Mouse (Mus musculus) MEL (cell line): ENCODE measurements at regions not wholly inside any gene's neighbourhood (a gene's known extent, or its start where the extent isn't known, plus 50 kb on each side); places are given as distances from the start of the nearest gene placed in this dataset.

Experiments used
- DNase-seq: peaks from one replicate; pipeline ENCODE4 v3.0.0; 2011; ENCODE audit warnings: low read depth, low spot score
- H3K27ac ChIP-seq: 2 replicates; pipeline ENCODE4 v1.5.1; 2012; ENCODE audit warnings: low read depth, mild to moderate bottlenecking, control low read depth, low read length, moderate library complexity; ENCODE audit not compliant: control insufficient read depth
- H3K27me3 ChIP-seq, 2 experiments: fragments of 150-350 bp in 1 of 2; sonication (generic) in 1 of 2; 2 replicates each; pipeline ENCODE4 v1.6.1; 2012; ENCODE audit warnings: low read length in 2 of 2, mild to moderate bottlenecking in 2 of 2, improper control_type of control experiment in 1 of 2, moderate library complexity in 1 of 2; ENCODE audit not compliant: insufficient read depth in 2 of 2, control insufficient read depth in 1 of 2
- H3K36me3 ChIP-seq, 2 experiments: 2 replicates each; pipeline ENCODE4 v1.6.1; 2012 to 2014; ENCODE audit warnings: low read length in 2 of 2, improper control_type of control experiment in 1 of 2, inconsistent platforms in 1 of 2, mild to moderate bottlenecking in 1 of 2; ENCODE audit not compliant: insufficient read depth in 2 of 2, control insufficient read depth in 1 of 2
- H3K4me1 ChIP-seq, 2 experiments: fragments of 150-350 bp in 1 of 2; sonication (generic) in 1 of 2; 2 replicates each; pipeline ENCODE4 v1.6.1; 2012; ENCODE audit warnings: low read length in 2 of 2, improper control_type of control experiment in 1 of 2, mild to moderate bottlenecking in 1 of 2; ENCODE audit not compliant: insufficient read depth in 2 of 2, control insufficient read depth in 1 of 2
- H3K4me3 ChIP-seq, 2 experiments: fragments of 150-350 bp in 1 of 2; sonication (generic) in 1 of 2; 2 replicates each; pipeline ENCODE4 v1.5.1; 2012; ENCODE audit warnings: low read depth in 2 of 2, low read length in 2 of 2, mild to moderate bottlenecking in 2 of 2, moderate library complexity in 2 of 2, control low read depth in 1 of 2, improper control_type of control experiment in 1 of 2; ENCODE audit not compliant: control insufficient read depth in 1 of 2, insufficient read depth in 1 of 2
- H3K79me2 ChIP-seq: 2 replicates; pipeline ENCODE4 v1.6.1; 2012; ENCODE audit warnings: mild to moderate bottlenecking, low read length, moderate library complexity; ENCODE audit not compliant: control insufficient read depth, poor library complexity, insufficient read depth
- H3K9ac ChIP-seq: 2 replicates; pipeline ENCODE4 v1.6.1; 2012; ENCODE audit warnings: low read depth, mild to moderate bottlenecking, control low read depth, low read length, moderate library complexity; ENCODE audit not compliant: control insufficient read depth, poor library complexity, severe bottlenecking
- H3K9me3 ChIP-seq: fragments of 150-350 bp; sonication (generic); replicated peaks from 2 replicates; pipeline ENCODE4 v1.6.1; 2012; ENCODE audit warnings: mild to moderate bottlenecking, low read length, improper control_type of control experiment, moderate library complexity; ENCODE audit not compliant: insufficient read depth
- BHLHE40 ChIP-seq: IDR thresholded peaks from 2 replicates; pipeline ENCODE4 v1.6.1; 2012; ENCODE audit warnings: low read depth, mild to moderate bottlenecking, inconsistent platforms, low read length, improper control_type of control experiment, borderline replicate concordance
- CHD1 ChIP-seq: IDR thresholded peaks from 2 replicates; pipeline ENCODE4 v1.6.1; 2012; ENCODE audit warnings: low read depth, mild to moderate bottlenecking, inconsistent platforms, low read length, improper control_type of control experiment
- CTCF ChIP-seq, 3 experiments: IDR thresholded peaks in 2 of 3; conservative IDR thresholded peaks in 1 of 3; 2 replicates each; pipeline ENCODE4 v1.5.1; 2011 to 2012; ENCODE audit warnings: low read length in 3 of 3, low read depth in 2 of 3, mild to moderate bottlenecking in 2 of 3, improper control_type of control experiment in 1 of 3, inconsistent platforms in 1 of 3, mixed read lengths in 1 of 3, moderate library complexity in 1 of 3; ENCODE audit not compliant: control insufficient read depth in 1 of 3, insufficient read depth in 1 of 3, poor library complexity in 1 of 3, severe bottlenecking in 1 of 3
- ELF1 ChIP-seq: IDR thresholded peaks from 2 replicates; pipeline ENCODE4 v1.6.1; 2014; ENCODE audit warnings: low read depth, mild to moderate bottlenecking, inconsistent platforms, low read length, improper control_type of control experiment, moderate library complexity
- EP300 ChIP-seq, 2 experiments: IDR thresholded peaks; 2 replicates each; pipeline ENCODE4 v1.6.1; 2011; ENCODE audit warnings: improper control_type of control experiment in 2 of 2, low read length in 2 of 2, low read depth in 1 of 2, mild to moderate bottlenecking in 1 of 2
- HCFC1 ChIP-seq: IDR thresholded peaks from 2 replicates; pipeline ENCODE4 v1.6.1; 2012; ENCODE audit warnings: low read depth, mild to moderate bottlenecking, inconsistent platforms, low read length, improper control_type of control experiment, moderate library complexity
- MAFK ChIP-seq: IDR thresholded peaks from 2 replicates; pipeline ENCODE4 v1.6.1; 2011; ENCODE audit warnings: low read depth, mild to moderate bottlenecking, low read length, improper control_type of control experiment, borderline replicate concordance
- MXI1 ChIP-seq: IDR thresholded peaks from 2 replicates; pipeline ENCODE4 v1.6.1; 2011; ENCODE audit warnings: mild to moderate bottlenecking, low read depth, low read length, improper control_type of control experiment
- MYB ChIP-seq: IDR thresholded peaks from 2 replicates; pipeline ENCODE4 v1.6.1; 2011; ENCODE audit warnings: mild to moderate bottlenecking, low read depth, low read length, improper control_type of control experiment
- MYC ChIP-seq: IDR thresholded peaks from 2 replicates; pipeline ENCODE4 v1.6.1; 2011; ENCODE audit warnings: low read depth, mild to moderate bottlenecking, low read length, improper control_type of control experiment, moderate library complexity
- NRF1 ChIP-seq: IDR thresholded peaks from 2 replicates; pipeline ENCODE4 v1.6.1; 2014; ENCODE audit warnings: low read depth, mild to moderate bottlenecking, inconsistent platforms, low read length, improper control_type of control experiment, moderate library complexity; ENCODE audit not compliant: poor library complexity, insufficient read depth, severe bottlenecking
- POLR2A ChIP-seq, 2 experiments: IDR thresholded peaks; 2 replicates each; pipeline ENCODE4 v1.6.1; 2011 to 2012; ENCODE audit warnings: low read length in 2 of 2, mild to moderate bottlenecking in 2 of 2, control low read depth in 1 of 2, improper control_type of control experiment in 1 of 2, low read depth in 1 of 2, moderate library complexity in 1 of 2; ENCODE audit not compliant: control insufficient read depth in 1 of 2, insufficient read depth in 1 of 2, poor library complexity in 1 of 2
- POLR2AphosphoS5 ChIP-seq: IDR thresholded peaks from 2 replicates; pipeline ENCODE4 v1.6.1; 2012; ENCODE audit warnings: low read depth, borderline replicate concordance, mild to moderate bottlenecking, inconsistent platforms, low read length, moderate library complexity, mixed read lengths
- SMC3 ChIP-seq: IDR thresholded peaks from 2 replicates; pipeline ENCODE4 v1.6.1; 2011; ENCODE audit warnings: low read depth, low read length, improper control_type of control experiment
- TAL1 ChIP-seq: IDR thresholded peaks from 2 replicates; pipeline ENCODE4 v1.6.1; 2012; ENCODE audit warnings: mild to moderate bottlenecking, inconsistent platforms, low read length, moderate library complexity, mixed read lengths
- TBP ChIP-seq: IDR thresholded peaks from 2 replicates; pipeline ENCODE4 v1.8.0; 2011; ENCODE audit warnings: low read depth, low read length, improper control_type of control experiment
- TCF12 ChIP-seq: IDR thresholded peaks from 2 replicates; pipeline ENCODE4 v1.6.1; 2014; ENCODE audit warnings: low read depth, mild to moderate bottlenecking, inconsistent platforms, low read length, improper control_type of control experiment, moderate library complexity
- USF2 ChIP-seq, 2 experiments: IDR thresholded peaks; 2 replicates each; pipeline ENCODE4 v1.6.1; 2011 to 2012; ENCODE audit warnings: improper control_type of control experiment in 2 of 2, low read length in 2 of 2, borderline replicate concordance in 1 of 2, inconsistent platforms in 1 of 2, low read depth in 1 of 2, mild to moderate bottlenecking in 1 of 2; ENCODE audit not compliant: insufficient read depth in 1 of 2
- ZC3H11A ChIP-seq: IDR thresholded peaks from 2 replicates; pipeline ENCODE4 v1.6.1; 2012; ENCODE audit warnings: low read depth, mild to moderate bottlenecking, inconsistent platforms, low read length, improper control_type of control experiment
- ZMIZ1 ChIP-seq: IDR thresholded peaks from 2 replicates; pipeline ENCODE4 v1.6.1; 2012; ENCODE audit warnings: low read depth, mild to moderate bottlenecking, inconsistent platforms, low read length, improper control_type of control experiment, moderate library complexity

GRCm38 (mm10) chr4:72662477-72662876 lies 190.0 kb downstream of the Aldoart1 start:
- Histone ChIP-seq H3K4me1 (no peaks in the 10 kb centered on the region), H3K36me3 (no peaks in the 10 kb centered on the region), H3K27me3 (no peaks in the 10 kb centered on the region), H3K27ac (no peak overlapping the region)
- DNase-seq, result no peak
- no peak for TF ChIP-seq ZMIZ1
- TF ChIP-seq POLR2A (IDR thresholded peaks at IDR 0.05; ENCODE audit: control insufficient read depth in 1 of 2, insufficient read depth in 1 of 2, low read depth in 1 of 2, low read length in 2 of 2, poor library complexity in 1 of 2), result no peak
- TF ChIP-seq MXI1, result no peak
- TF ChIP-seq ELF1, result no peak
- no peak for TF ChIP-seq USF2 (IDR thresholded peaks at IDR 0.05; ENCODE audit: borderline replicate concordance in 1 of 2, insufficient read depth in 1 of 2, low read depth in 1 of 2, low read length in 2 of 2)
- TF ChIP-seq TCF12, result no peak
- TF ChIP-seq MYC, result no peak
- TF ChIP-seq NRF1, result no peak
- TF ChIP-seq HCFC1, result no peak
- no peak for TF ChIP-seq TAL1
- TF ChIP-seq POLR2AphosphoS5, result no peak
- no peak for TF ChIP-seq TBP
- TF ChIP-seq SMC3, result no peak
- no peak for TF ChIP-seq MYB
- no peak for TF ChIP-seq ZC3H11A
- TF ChIP-seq, all 39 proteins: peak for 0
- no peak overlapping the region for H3K9ac ChIP-seq
- H3K79me2 ChIP-seq, result no peaks in the 10 kb centered on the region
- H3K4me3 ChIP-seq, result no peak overlapping the region
- no peaks in the 10 kb centered on the region for H3K9me3 ChIP-seq

DNA sequence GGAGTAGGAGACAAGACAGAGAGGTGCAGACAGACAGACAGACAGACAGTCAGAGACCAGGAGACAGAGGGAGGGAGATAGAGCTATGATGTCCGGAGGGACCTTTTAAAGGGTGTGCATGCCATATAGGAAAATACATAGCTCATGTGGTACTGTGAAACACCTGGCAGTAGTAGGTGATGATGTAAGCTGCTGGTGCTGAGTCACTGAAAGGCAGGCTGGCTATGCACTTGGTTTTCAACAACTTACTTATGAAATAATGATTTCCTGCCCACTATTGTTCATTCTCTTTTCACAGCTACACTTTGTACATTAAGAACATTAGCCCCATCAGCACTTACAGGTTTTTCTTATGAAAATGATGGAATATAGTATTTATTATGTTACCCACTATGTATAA lies 196.2 kb downstream of the Aldoart1 start:
- no peaks in the 10 kb centered on the region for H3K9me3 ChIP-seq
- TF ChIP-seq ZMIZ1 (no peak), CTCF (IDR thresholded peaks at IDR 0.05 in 2 of 3, conservative IDR thresholded peaks at IDR 0.05 in 1 of 3; ENCODE audit: control insufficient read depth in 1 of 3, insufficient read depth in 1 of 3, low read depth in 2 of 3, low read length in 3 of 3, poor library complexity in 1 of 3, severe bottlenecking in 1 of 3) (no peak), CHD1 (no peak), HCFC1 (no peak), EP300 (IDR thresholded peaks at IDR 0.05; ENCODE audit: low read depth in 1 of 2, low read length in 2 of 2) (no peak), BHLHE40 (no peak), MYC (no peak), MAFK (no peak)
- TF ChIP-seq, all 39 proteins: peak for 0
- no peak overlapping the region for H3K9ac ChIP-seq
- H3K27ac ChIP-seq, result no peak overlapping the region
- no peak for DNase-seq
- no peaks in the 10 kb centered on the region for H3K4me1 ChIP-seq
- no peaks in the 10 kb centered on the region for H3K27me3 ChIP-seq
- no peaks in the 10 kb centered on the region for H3K79me2 ChIP-seq
- no peak overlapping the region for H3K4me3 ChIP-seq
- H3K36me3 ChIP-seq, result no peaks in the 10 kb centered on the region
